Comparison of ENCODE assay signal across 17 mouse cellular contexts in the genomic region with DNA sequence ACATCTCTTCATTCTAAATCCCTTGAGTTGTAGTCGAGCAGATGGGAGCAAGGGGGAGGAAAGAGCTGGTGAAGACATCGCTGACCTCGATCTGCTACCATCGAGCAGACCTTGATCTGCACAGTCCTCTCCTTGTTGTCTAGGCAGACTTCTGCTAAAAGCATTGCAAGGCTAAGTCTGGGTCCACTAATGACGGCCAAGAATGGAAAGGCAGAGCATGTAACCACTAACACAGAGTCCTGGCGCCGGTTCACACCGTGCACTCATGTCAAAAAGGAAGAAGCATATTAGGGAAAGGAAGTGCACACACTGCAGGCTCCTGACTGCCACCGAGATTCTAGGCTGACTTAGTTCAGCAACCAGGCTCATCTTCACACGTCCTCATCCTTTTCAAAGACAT.
A peak's percentile ranks its signal among the peaks of the same experiment; 100 is the strongest.
DNase-seq lines count a peak whose midpoint lies in the region; ATAC-seq and TF ChIP-seq lines count a peak whose summit lies in the region.
"Had no signal": no experiment of that assay in that cellular context is flagged by ENCODE, and none has a peak within 500 bp of the region (broad histone marks: within the 10 kb centered on the region; RNA-seq: fewer than 3 reads in every experiment).

No protein-coding gene starts in this region.

- H3K9ac ChIP-seq in kidney, embryonic 14.5 days (ENCODE audit: low read depth, low read length): no peak overlapping the region
- H3K9ac ChIP-seq: embryonic facial prominence, embryonic 13.5 days; limb, embryonic 15.5 days had no signal

- H3K4me3 ChIP-seq in kidney, adult 2 months (ENCODE audit: insufficient read depth, low read depth, low read length): no peak overlapping the region
- no peak overlapping the region for H3K4me3 ChIP-seq in kidney, embryonic 14.5 days (ENCODE audit: low read length)
- no peak overlapping the region for H3K4me3 ChIP-seq in gastrocnemius, adult 2 months
- H3K4me3 ChIP-seq: embryonic facial prominence, embryonic 13.5 days; hindbrain, embryonic 10.5 days; limb, embryonic 15.5 days had no signal

- no peaks in the 10 kb centered on the region for H3K4me1 ChIP-seq in kidney, adult 2 months (ENCODE audit: control insufficient read depth, insufficient read depth, low read length)
- no peaks in the 10 kb centered on the region; the same call in 1 of the 2 replicates for H3K4me1 ChIP-seq in kidney, embryonic 14.5 days (ENCODE audit: control insufficient read depth, insufficient read depth, low read length)
- H3K4me1 ChIP-seq: limb, embryonic 15.5 days had no signal

- H3K27ac ChIP-seq in kidney, adult 2 months (ENCODE audit: insufficient read depth, low read depth, low read length): no peak overlapping the region
- no peak overlapping the region for H3K27ac ChIP-seq in kidney, embryonic 14.5 days (ENCODE audit: low read depth, low read length)
- peak overlapping the region; percentile 55 for H3K27ac ChIP-seq in gastrocnemius, adult 2 months
- H3K27ac ChIP-seq: embryonic facial prominence, embryonic 13.5 days; hindbrain, embryonic 10.5 days; limb, embryonic 15.5 days had no signal

- intact Hi-C loops in gastrocnemius, adult 2 months (cut with DNase I): no loop called here
- intact Hi-C loops in heart, postnatal 10 days (cut with DNase I): no loop called here

- TF ChIP-seq POLR2A in kidney, adult 2 months (IDR thresholded peaks at IDR 0.05; ENCODE audit: low read depth, low read length): no peak

- no peaks in the 10 kb centered on the region for H3K36me3 ChIP-seq in kidney, adult 2 months (ENCODE audit: control insufficient read depth, insufficient read depth, low read length)
- H3K36me3 ChIP-seq in kidney, embryonic 14.5 days (ENCODE audit: control insufficient read depth, insufficient read depth, low read length): no peaks in the 10 kb centered on the region
- H3K36me3 ChIP-seq: embryonic facial prominence, embryonic 13.5 days; hindbrain, embryonic 10.5 days; limb, embryonic 15.5 days had no signal

- no peak for TF ChIP-seq CTCF in kidney, adult 2 months (conservative IDR thresholded peaks at IDR 0.05; ENCODE audit: insufficient read depth, insufficient read length, low read depth, low read length)
- no peak for TF ChIP-seq CTCF in gastrocnemius, adult 2 months (IDR thresholded peaks at IDR 0.05)

- 42% methylated on average over 10 of the region's 10 CpGs for WGBS in kidney, adult 2 months
- 51% methylated on average over 10 of the region's 10 CpGs for WGBS in kidney, embryonic 14.5 days

- H3K4me2 ChIP-seq in kidney, embryonic 14.5 days (replicated peaks; ENCODE audit: low read depth, low read length): no peak overlapping the region
- H3K4me2 ChIP-seq: embryonic facial prominence, embryonic 13.5 days; limb, embryonic 15.5 days had no signal

- no peak for ATAC-seq in kidney, embryonic 14.5 days (ENCODE audit: low FRiP score, low TSS enrichment)
- no peak for ATAC-seq in erythroblast, adult 5-6 weeks (replicated peaks; ENCODE audit: low FRiP score, poor library complexity, severe bottlenecking)
- ATAC-seq: activated CD4-positive, CD25-positive, alpha-beta regulatory T cell, adult 4 months; Patski had no signal

- H3K27me3 ChIP-seq in kidney, adult 2 months (replicated peaks; ENCODE audit: control insufficient read depth, insufficient read depth, low read length): no peaks in the 10 kb centered on the region; the same call in 1 of the 2 replicates
- H3K27me3 ChIP-seq in kidney, embryonic 14.5 days (ENCODE audit: control insufficient read depth, insufficient read depth, low read length): no peaks in the 10 kb centered on the region
- H3K27me3 ChIP-seq: embryonic facial prominence, embryonic 13.5 days; limb, embryonic 15.5 days; Patski had no signal

- DNase-seq in kidney, adult 2 months: peak; percentile 24
- DNase-seq in lung, postnatal 10 days: peak; percentile 24
- DNase-seq in lung, postnatal 25 days (ENCODE audit: low spot score): no peak
- DNase-seq in gastrocnemius, adult 2 months: peak; percentile 47
- peak; percentile 52 to 53 for DNase-seq in heart, postnatal 10 days
- DNase-seq in cerebellum, adult 11 months: no peak
- DNase-seq: adrenal gland, postnatal 25 days; cerebellum, adult 9-10 months; right cerebral cortex, postnatal 14 days; thymus, postnatal 36 days had no signal

- no peaks in the 10 kb centered on the region for H3K9me3 ChIP-seq in kidney, embryonic 14.5 days (ENCODE audit: control insufficient read depth, low read length)
- H3K9me3 ChIP-seq: embryonic facial prominence, embryonic 13.5 days; hindbrain, embryonic 10.5 days; limb, embryonic 15.5 days had no signal

Comparison
In these comparisons a context has a peak if more than half of its experiments do, and no peak if none do; other contexts are left out.
1. DNase-seq: peak in kidney, adult 2 months (single experiment), lung, postnatal 10 days (single experiment), gastrocnemius, adult 2 months (single experiment) and heart, postnatal 10 days (2 of 2); none in lung, postnatal 25 days (single experiment) and cerebellum, adult 11 months (single experiment).